Mouse (Mus musculus) stomach, postnatal 0 days (tissue): ENCODE results near the gene Pcgf1.

Experiments used
- CTCF ChIP-seq: IDR thresholded peaks from 2 replicates; pipeline ENCODE4 v1.5.1; 2016; ENCODE audit warnings: antibody characterized with exemption, low read depth, mild to moderate bottlenecking, moderate library complexity
- EP300 ChIP-seq: optimal IDR thresholded peaks from 2 replicates; pipeline ENCODE3; 2016; ENCODE audit warnings: antibody characterized with exemption

DNA sequence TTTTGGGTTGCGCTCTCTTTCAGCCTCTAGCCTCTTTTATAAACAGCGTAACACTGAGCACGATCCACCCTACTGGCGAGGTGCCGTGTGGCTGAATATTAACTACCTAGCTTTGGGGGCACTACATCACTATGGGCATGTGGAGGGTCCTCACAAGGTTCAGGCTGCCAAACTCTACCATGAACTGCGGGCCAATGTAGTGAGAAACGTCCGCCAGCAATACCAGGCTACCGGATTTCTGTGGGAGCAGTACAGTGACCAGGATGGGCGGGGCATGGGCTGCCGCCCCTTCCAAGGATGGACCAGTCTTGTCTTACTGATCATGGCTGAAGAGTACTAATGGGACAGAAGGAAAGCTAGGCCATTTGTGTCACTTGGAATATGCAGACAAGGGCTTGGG, 40.7 kb downstream of the Pcgf1 start:
- TF ChIP-seq CTCF (no peak), EP300 (no peak)
